Mouse (Mus musculus) adrenal gland, adult 8-10 months (tissue): ENCODE measurements around the gene Stard10. TPM values are rescaled to one million over a fixed set of nuclear protein-coding genes. Genes with fewer than 3 reads are reported as not detected.

Source experiments
- DNase-seq: peaks from one replicate; pipeline ENCODE4 v3.0.0; 2022
- total RNA-seq, 4 experiments: library from RNA; stranded (reverse); gene quantifications; 2 replicates each; pipeline ENCODE4 v1.2.4; 2022

The Stard10 gene
- total RNA-seq, 4 experiments from 2014 or later = 39.3 to 195 (median 109) TPM

- no peak for DNase-seq
These were observed 15.4 kb downstream of the Stard10 start for GRCm38 (mm10) chr7:101332045-101332831.

GRCm38 (mm10) chr7:101335228-101335627 lies 18.3 kb downstream of the Stard10 start:
- DNase-seq = no peak

- DNase-seq = no peak
These were observed 19.8 kb downstream of the Stard10 start for GRCm38 (mm10) chr7:101336686-101337085.

- no peak for DNase-seq
These were observed 20.5 kb downstream of the Stard10 start for GRCm38 (mm10) chr7:101337401-101337800.

- no peak for DNase-seq
These were observed 24.5 kb downstream of the Stard10 start for GRCm38 (mm10) chr7:101341405-101341804.

GRCm38 (mm10) chr7:101343135-101343534 lies 26.2 kb downstream of the Stard10 start:
- no peak for DNase-seq

GRCm38 (mm10) chr7:101344892-101345291 lies 28.0 kb downstream of the Stard10 start:
- DNase-seq = no peak

GRCm38 (mm10) chr7:101346991-101347390 lies 30.1 kb downstream of the Stard10 start:
- no peak for DNase-seq

- DNase-seq = no peak
These were observed 30.9 kb downstream of the Stard10 start, which contains the start of gene Arap1 for GRCm38 (mm10) chr7:101347767-101348270. Gene Arap1, plus strand, starts transcription at chr7:101348067.

- DNase-seq = no peak
These were observed 31.4 kb downstream of the Stard10 start for GRCm38 (mm10) chr7:101348312-101348711.

- DNase-seq = no peak
These were observed 33.0 kb downstream of the Stard10 start for GRCm38 (mm10) chr7:101349861-101350260.

GRCm38 (mm10) chr7:101352404-101352803 lies 35.5 kb downstream of the Stard10 start:
- DNase-seq = no peak

GRCm38 (mm10) chr7:101354423-101354822 lies 37.5 kb downstream of the Stard10 start:
- DNase-seq = no peak

GRCm38 (mm10) chr7:101355551-101356100 lies 38.7 kb downstream of the Stard10 start:
- no peak for DNase-seq

GRCm38 (mm10) chr7:101356868-101357267 lies 40.0 kb downstream of the Stard10 start:
- DNase-seq = no peak

- DNase-seq = no peak
These were observed 43.5 kb downstream of the Stard10 start for GRCm38 (mm10) chr7:101360406-101360805.

- DNase-seq = no peak
These were observed 44.1 kb downstream of the Stard10 start for GRCm38 (mm10) chr7:101361021-101361420.

GRCm38 (mm10) chr7:101361767-101362166 lies 44.9 kb downstream of the Stard10 start:
- DNase-seq = no peak

- no peak for DNase-seq
These were observed 45.9 kb downstream of the Stard10 start for GRCm38 (mm10) chr7:101362791-101363191.

- no peak for DNase-seq
These were observed 47.0 kb downstream of the Stard10 start for GRCm38 (mm10) chr7:101363914-101364313.

- DNase-seq = no peak
These were observed 51.3 kb downstream of the Stard10 start for GRCm38 (mm10) chr7:101367901-101368852.

GRCm38 (mm10) chr7:101369666-101370065 lies 52.8 kb downstream of the Stard10 start:
- DNase-seq = no peak

- no peak for DNase-seq
These were observed 56.2 kb downstream of the Stard10 start for GRCm38 (mm10) chr7:101373082-101373481.
